Mouse (Mus musculus) mammary gland, adult 2 months (tissue): ENCODE data around the gene Ttll13. TPM values are rescaled to one million over a fixed set of nuclear protein-coding genes. Genes with fewer than 3 reads are reported as not detected.

Source experiments
- polyA plus RNA-seq: library from polyadenylated mRNA; depleted of rRNA; stranded (reverse); fragments of >200 nt; gene quantifications from 2 replicates; pipeline ENCODE4 v1.2.3, GENCODE M21; 2012; ENCODE audit warnings: low replicate concordance; rRNA removed

Ttll13 gene
- 0.72 and 1.2 TPM in 2 replicates for polyA plus RNA-seq

GRCm38 (mm10) chr7:80246148-80246721 lies at the start of gene Ttll13:
Gene Ttll13 (plus strand): TSS chr7:80246376.

GRCm38 (mm10) chr7:80232489-80233029 lies 13.6 kb upstream of the Ttll13 start, which contains the start of the genes Cib1 and Gdpgp1:
Gene Cib1 (minus strand): TSS chr7:80232813.
Gene Gdpgp1 (plus strand): TSS chr7:80232865.

GRCm38 (mm10) chr7:80260625-80261371 lies 14.6 kb downstream of the Ttll13 start, which contains the start of gene Ngrn:
Gene Ngrn (plus strand): TSS chr7:80261215.

DNA sequence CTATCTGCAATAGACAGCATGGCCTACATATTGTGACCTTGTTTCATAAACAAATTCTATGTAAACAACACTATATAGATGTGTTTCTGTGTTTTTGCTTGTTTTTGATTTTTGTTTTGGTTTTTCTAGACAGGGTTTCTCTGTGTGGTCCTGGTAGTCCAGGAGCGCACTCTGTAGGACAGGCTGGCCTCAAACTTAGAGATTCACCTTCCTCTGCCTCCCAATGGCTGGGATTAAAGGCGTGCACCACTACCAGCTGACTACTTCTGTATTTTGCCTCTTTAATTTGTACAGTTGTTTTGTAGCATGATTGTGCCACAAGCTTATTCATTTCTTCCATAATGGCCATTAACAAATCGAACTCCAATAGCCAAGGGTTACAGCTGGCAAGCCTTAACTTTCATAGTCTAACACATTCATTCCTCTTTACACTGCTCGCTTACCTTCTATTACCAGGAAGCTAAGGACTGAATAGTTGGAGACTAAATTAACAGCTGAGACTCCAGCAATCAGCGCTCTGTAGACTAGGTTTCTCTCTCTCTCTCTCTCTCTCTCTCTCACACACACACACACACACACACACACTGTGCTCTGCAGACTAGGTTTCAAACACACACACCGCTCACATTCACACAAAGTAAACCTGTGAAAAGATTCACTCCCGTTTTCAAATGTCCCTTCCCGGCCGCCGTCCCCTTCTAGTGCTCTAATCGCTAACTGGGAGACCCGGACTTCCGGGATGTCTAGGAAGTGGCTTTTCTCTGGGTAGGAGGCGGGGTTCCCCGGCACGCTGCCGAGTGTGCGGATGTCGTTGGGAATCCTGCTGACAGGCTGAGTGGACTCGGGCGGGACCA lies 22.9 kb downstream of the Ttll13 start, which contains the start of gene Vps33b:
TSS of gene Vps33b (plus strand) at position 753 of the 854 bp plus-strand sequence.

GRCm38 (mm10) chr7:80294062-80294763 lies 48.0 kb downstream of the Ttll13 start, which contains the start of gene Prc1:
Gene Prc1 (plus strand): TSS chr7:80294450.

Other genes with a start within 250 kb of the Ttll13 start
- 44.8 and 56.6 TPM in 2 replicates for gene Zfp710, start 221.6 kb upstream of the Ttll13 start, polyA plus RNA-seq
- gene Idh2, start 131.0 kb upstream of the Ttll13 start, polyA plus RNA-seq: 92.3 and 157 TPM in 2 replicates
- 31.2 and 41.9 TPM in 2 replicates for gene Sema4b, start 59.5 kb upstream of the Ttll13 start, polyA plus RNA-seq
- 108 and 140 TPM in 2 replicates for gene Cib1, start 13.6 kb upstream of the Ttll13 start, polyA plus RNA-seq
- 2.9 and 3.6 TPM in 2 replicates for gene Gdpgp1, start 13.5 kb upstream of the Ttll13 start, polyA plus RNA-seq
- 19.5 and 30.0 TPM in 2 replicates for gene Ngrn, start 14.8 kb downstream of the Ttll13 start, polyA plus RNA-seq
- gene Vps33b, start 23.3 kb downstream of the Ttll13 start, polyA plus RNA-seq: 9.9 and 11.9 TPM in 2 replicates
- 3.1 and 5.8 TPM in 2 replicates for gene Prc1, start 48.1 kb downstream of the Ttll13 start, polyA plus RNA-seq
- 9.8 and 12.6 TPM in 2 replicates for gene Rccd1, start 78.1 kb downstream of the Ttll13 start, polyA plus RNA-seq
- gene Unc45a, start 94.6 kb downstream of the Ttll13 start, polyA plus RNA-seq: 54.4 and 99.0 TPM in 2 replicates
- gene Hddc3, start 96.7 kb downstream of the Ttll13 start, polyA plus RNA-seq: 25.9 and 33.4 TPM in 2 replicates
- gene Man2a2, start 125.0 kb downstream of the Ttll13 start, polyA plus RNA-seq: 196 and 199 TPM in 2 replicates
- gene Fes, start 141.6 kb downstream of the Ttll13 start, polyA plus RNA-seq: 38.4 and 41.8 TPM in 2 replicates
- 74.1 and 130 TPM in 2 replicates for gene Furin, start 159.1 kb downstream of the Ttll13 start, polyA plus RNA-seq